Mouse (Mus musculus) Muller cell, postnatal 12 days (primary cell): ENCODE results near the gene Itga6.
"Not testable (repeated sequence)": the region's sequence is repeated elsewhere in the genome, so short reads cannot be mapped to it uniquely, and the experiment has no call there.

Source experiments
- DNase-seq: peaks from one replicate; pipeline ENCODE4 v3.0.0-alpha.2; 2015; ENCODE audit errors: inconsistent ontology term

Gene Itga6

GRCm38 (mm10) chr2:71745610-71746374 lies at the start of gene Itga6:
Gene Itga6 (plus strand): TSS chr2:71745616.
- no peak for DNase-seq

- no peak for DNase-seq
These were observed 48.6 kb upstream of the Itga6 start for GRCm38 (mm10) chr2:71696776-71697175.

- peak; percentile 59 for DNase-seq
These were observed 47.7 kb upstream of the Itga6 start for GRCm38 (mm10) chr2:71697408-71698336.

- DNase-seq, result no peak
These were observed 47.0 kb upstream of the Itga6 start for GRCm38 (mm10) chr2:71698366-71698765.

- DNase-seq, result no peak
These were observed 46.5 kb upstream of the Itga6 start for GRCm38 (mm10) chr2:71698942-71699341.

- DNase-seq, result no peak
These were observed 44.1 kb upstream of the Itga6 start for GRCm38 (mm10) chr2:71701341-71701740.

GRCm38 (mm10) chr2:71704309-71704708 lies 41.1 kb upstream of the Itga6 start:
- no peak for DNase-seq

GRCm38 (mm10) chr2:71708886-71709285 lies 36.5 kb upstream of the Itga6 start:
- DNase-seq, result no peak

- DNase-seq, result no peak
These were observed 33.8 kb upstream of the Itga6 start for GRCm38 (mm10) chr2:71711640-71712039.

- no peak for DNase-seq
These were observed 31.0 kb upstream of the Itga6 start for GRCm38 (mm10) chr2:71714416-71714815.

- no peak for DNase-seq
These were observed 26.4 kb upstream of the Itga6 start for GRCm38 (mm10) chr2:71719005-71719386.

- DNase-seq, result peak; percentile 82
These were observed 25.9 kb upstream of the Itga6 start for GRCm38 (mm10) chr2:71719387-71720034.

- DNase-seq, result not testable (repeated sequence)
These were observed 24.9 kb upstream of the Itga6 start for GRCm38 (mm10) chr2:71720556-71720955.

GRCm38 (mm10) chr2:71722913-71723312 lies 22.5 kb upstream of the Itga6 start:
- no peak for DNase-seq

- DNase-seq, result no peak
These were observed 21.8 kb upstream of the Itga6 start for GRCm38 (mm10) chr2:71723623-71724022.

GRCm38 (mm10) chr2:71724028-71724427 lies 21.4 kb upstream of the Itga6 start:
- no peak for DNase-seq

GRCm38 (mm10) chr2:71725446-71725845 lies 20.0 kb upstream of the Itga6 start:
- DNase-seq, result no peak

GRCm38 (mm10) chr2:71726883-71727676 lies 18.3 kb upstream of the Itga6 start:
- no peak for DNase-seq

- no peak for DNase-seq
These were observed 17.1 kb upstream of the Itga6 start for GRCm38 (mm10) chr2:71728341-71728740.

- DNase-seq, result no peak
These were observed 16.6 kb upstream of the Itga6 start for GRCm38 (mm10) chr2:71728796-71729195.
